ENCODE assay signal across 9 mouse cellular contexts in the genomic region with DNA sequence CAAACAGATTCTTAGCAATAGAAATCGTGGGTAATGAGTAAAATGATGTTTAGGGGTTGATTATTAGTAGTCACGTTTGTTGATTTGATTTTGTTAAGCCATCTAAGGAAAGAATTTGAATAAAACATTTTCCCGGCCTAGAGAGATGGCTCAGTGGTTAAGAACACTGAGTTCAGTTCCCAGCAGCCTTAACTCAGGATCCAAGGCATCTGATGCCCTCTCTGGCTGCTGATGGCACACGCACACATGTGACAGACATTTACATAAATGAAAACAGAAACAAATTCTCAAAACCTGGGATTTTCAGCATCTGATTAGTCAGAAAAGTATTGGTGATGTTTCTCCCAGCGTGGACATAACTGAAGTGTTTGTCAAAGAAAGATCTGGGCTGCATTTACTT. TPM values are rescaled to one million over a fixed set of nuclear protein-coding genes. Genes with fewer than 3 reads are reported as not detected.
DNase-seq lines count a peak whose midpoint lies in the region; ATAC-seq and TF ChIP-seq lines count a peak whose summit lies in the region.
"Had no signal": no experiment of that assay in that cellular context is flagged by ENCODE, and none has a peak within 500 bp of the region (broad histone marks: within the 10 kb centered on the region; RNA-seq: fewer than 3 reads in every experiment).

No protein-coding gene starts in this region.

- 0 out of 2 replicates have a peak, but pooled peaks cover 4% of the 10 kb centered on the region for H3K36me3 ChIP-seq in heart, embryonic 16.5 days (ENCODE audit: control insufficient read depth, insufficient read depth)
- H3K36me3 ChIP-seq in ES-Bruce4 (ENCODE audit: control insufficient read depth, insufficient read depth, low read length, poor library complexity, severe bottlenecking): no peaks in the 10 kb centered on the region; the same call in 1 of the 2 replicates
- no peaks in the 10 kb centered on the region for H3K36me3 ChIP-seq in forebrain, embryonic 13.5 days (ENCODE audit: poor library complexity, severe bottlenecking)
- no peaks in the 10 kb centered on the region for H3K36me3 ChIP-seq in liver, embryonic 14.5 days (replicated peaks; ENCODE audit: control insufficient read depth, insufficient read depth, low read depth)

- H3K27ac ChIP-seq in heart, embryonic 16.5 days (ENCODE audit: low read length): peak overlapping the region; percentile 65
- H3K27ac ChIP-seq in ES-Bruce4 (ENCODE audit: insufficient read depth, low read length): peak overlapping the region; percentile 34; the same call in 1 of the 2 replicates
- H3K27ac ChIP-seq in forebrain, embryonic 13.5 days: peak overlapping the region; percentile 81
- H3K27ac ChIP-seq in liver, embryonic 14.5 days: no peak overlapping the region

- H3K27me3 ChIP-seq in heart, embryonic 16.5 days (ENCODE audit: control insufficient read depth, insufficient read depth, low read length): no peaks in the 10 kb centered on the region
- no peaks in the 10 kb centered on the region for H3K27me3 ChIP-seq in ES-Bruce4 (ENCODE audit: control insufficient read depth, insufficient read depth, low read length, poor library complexity, severe bottlenecking)
- H3K27me3 ChIP-seq in forebrain, embryonic 13.5 days: no peaks in the 10 kb centered on the region
- H3K27me3 ChIP-seq in liver, embryonic 14.5 days (ENCODE audit: control insufficient read depth, insufficient read depth, low read length): no peaks in the 10 kb centered on the region
- H3K27me3 ChIP-seq: Patski had no signal

- no peak overlapping the region for H3K9ac ChIP-seq in heart, embryonic 16.5 days (ENCODE audit: low read length)
- H3K9ac ChIP-seq in ES-Bruce4 (ENCODE audit: low read depth, poor library complexity, severe bottlenecking): no peak overlapping the region
- no peak overlapping the region for H3K9ac ChIP-seq in forebrain, embryonic 13.5 days
- H3K9ac ChIP-seq in liver, embryonic 14.5 days (replicated peaks): no peak overlapping the region

- no peak overlapping the region for H3K4me3 ChIP-seq in heart, embryonic 16.5 days (ENCODE audit: low read length)
- H3K4me3 ChIP-seq in ES-Bruce4 (ENCODE audit: low read depth, low read length): no peak overlapping the region
- H3K4me3 ChIP-seq in forebrain, embryonic 13.5 days: no peak overlapping the region
- no peak overlapping the region for H3K4me3 ChIP-seq in liver, embryonic 14.5 days (ENCODE audit: insufficient read depth in 1 of 2, low read depth in 2 of 2, low read length in 2 of 2)

- no peak for DNase-seq in heart, adult 9 months (ENCODE audit: low spot score in 2 of 2)
- DNase-seq in liver, embryonic 14.5 days (ENCODE audit: low read depth in 3 of 3, low spot score in 3 of 3): no peak
- no peak for DNase-seq in T-cell, adult 2 months (ENCODE audit: low spot score)
- DNase-seq in thymus, postnatal 0 days (ENCODE audit: low spot score): no peak

- no peak for TF ChIP-seq EP300 in ES-Bruce4 (IDR thresholded peaks at IDR 0.05; ENCODE audit: insufficient read depth, low read depth, low read length)
- TF ChIP-seq EP300 in liver, embryonic 14.5 days (IDR thresholded peaks at IDR 0.05; ENCODE audit: low read depth): no peak

- TF ChIP-seq CTCF in ES-Bruce4 (IDR thresholded peaks at IDR 0.05; ENCODE audit: low read depth, low read length): no peak
- TF ChIP-seq CTCF in liver, embryonic 14.5 days (IDR thresholded peaks at IDR 0.05; ENCODE audit: low read depth): no peak

- H3K4me1 ChIP-seq in heart, embryonic 16.5 days (ENCODE audit: control insufficient read depth, insufficient read depth, low read length): peaks cover 22% of the 10 kb centered on the region
- peaks cover 3% of the 10 kb centered on the region for H3K4me1 ChIP-seq in ES-Bruce4 (ENCODE audit: control insufficient read depth, insufficient read depth, low read length)
- peaks cover 28% of the 10 kb centered on the region for H3K4me1 ChIP-seq in forebrain, embryonic 13.5 days
- peaks cover 25 to 27% of the 10 kb centered on the region in 2 experiments for H3K4me1 ChIP-seq in liver, embryonic 14.5 days (replicated peaks; ENCODE audit: control insufficient read depth in 2 of 2, insufficient read depth in 2 of 2, low read length in 1 of 2)

- no peak for ATAC-seq in heart, embryonic 16.5 days (replicated peaks; ENCODE audit: extremely low read depth, insufficient read depth, low FRiP score)
- ATAC-seq in forebrain, embryonic 13.5 days: no peak
- ATAC-seq in liver, embryonic 14.5 days (ENCODE audit: insufficient read depth): no peak
- no peak for ATAC-seq in monocyte, adult 5-6 weeks (replicated peaks; ENCODE audit: insufficient number of reproducible peaks, low FRiP score, low TSS enrichment, poor library complexity, severe bottlenecking)

- 82% methylated on average over 5 of the region's 5 CpGs for WGBS in heart, embryonic 16.5 days
- WGBS in forebrain, embryonic 13.5 days: 71% methylated on average over 5 of the region's 5 CpGs
- WGBS in liver, embryonic 14.5 days (ENCODE audit: insufficient replicate concordance): 70% methylated on average over 5 of the region's 5 CpGs

- TF ChIP-seq POLR2A in ES-Bruce4 (IDR thresholded peaks at IDR 0.05; ENCODE audit: insufficient read depth, low read length): no peak

- no peaks in the 10 kb centered on the region for H3K9me3 ChIP-seq in heart, embryonic 16.5 days (replicated peaks; ENCODE audit: control insufficient read depth, low read length)
- no peaks in the 10 kb centered on the region for H3K9me3 ChIP-seq in ES-Bruce4 (replicated peaks; ENCODE audit: control insufficient read depth, insufficient read depth, low read length, poor library complexity, severe bottlenecking)
- H3K9me3 ChIP-seq in forebrain, embryonic 13.5 days (replicated peaks): no peaks in the 10 kb centered on the region
- H3K9me3 ChIP-seq in liver, embryonic 14.5 days (ENCODE audit: control insufficient read depth, low read length): no peaks in the 10 kb centered on the region

- H3K4me2 ChIP-seq in heart, embryonic 16.5 days (ENCODE audit: low read depth, low read length): no peak overlapping the region
- H3K4me2 ChIP-seq in forebrain, embryonic 13.5 days: no peak overlapping the region
- H3K4me2 ChIP-seq in liver, embryonic 14.5 days (ENCODE audit: low read depth): peak overlapping the region; percentile 62

RNA-seq across cellular contexts. Expression of a gene that starts 47.2 kb away (rescaled TPM):
- polyA plus RNA-seq in heart, embryonic 16.5 days (2015; fragmentation: Nextera tagmentation; extraction: Ambion mirVana): 27.9 and 31.4 TPM in 2 replicates
- 110 and 114 TPM in 2 replicates for polyA plus RNA-seq in ES-Bruce4 (2011; ENCODE audit: insufficient read depth, insufficient read length, low read depth, missing spikeins)
- 47.3 and 56.6 TPM in 2 replicates for polyA plus RNA-seq in forebrain, embryonic 13.5 days (2015; fragmentation: Nextera tagmentation; extraction: Ambion mirVana)
- 5.8 and 7.2 TPM in 2 replicates for polyA plus RNA-seq in liver, embryonic 14.5 days (2012; rRNA removed)
- polyA plus RNA-seq in liver, embryonic 14.5 days (2014; fragmentation: Nextera tagmentation; extraction: Ambion mirVana): 14.2 TPM in 2 replicates
- polyA plus RNA-seq in thymus, postnatal 0 days (2015; fragmentation: Nextera tagmentation; extraction: Ambion mirVana): 26.5 and 28.5 TPM in 2 replicates
- total RNA-seq in monocyte, adult 5-6 weeks (2017): 53.5 to 127 TPM (median 61.9 TPM) in 3 replicates
